Mouse (Mus musculus): ENCODE measurements at regions not wholly inside any gene's neighbourhood (a gene's known extent, or its start where the extent isn't known, plus 50 kb on each side); places are given as distances from the start of the nearest gene placed in this dataset.
A peak's percentile ranks its signal among the peaks of the same experiment; 100 is the strongest.
"Not testable (repeated sequence)": the region's sequence is repeated elsewhere in the genome, so short reads cannot be mapped to it uniquely, and the experiment has no call there.

DNA sequence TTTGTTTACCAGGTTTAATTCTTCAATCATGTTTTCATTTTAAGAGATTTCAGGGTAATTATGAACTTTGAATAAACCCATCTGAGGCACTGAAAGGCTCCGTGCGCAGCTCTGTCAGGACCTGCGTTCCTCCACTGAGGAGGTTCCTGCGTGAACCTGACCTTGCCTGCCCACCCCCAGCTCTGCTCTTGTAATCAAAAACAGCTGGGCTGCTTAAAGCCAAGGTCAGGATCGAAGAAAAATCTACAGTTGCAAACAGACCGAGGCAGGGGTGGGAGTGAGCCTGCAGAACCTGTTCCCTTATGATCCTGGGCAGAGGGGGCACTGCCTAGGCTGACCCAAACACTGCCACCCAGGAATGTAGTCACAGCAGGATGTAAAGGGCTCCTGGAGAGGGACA, 134.8 kb upstream of the Bcor start:
- DNase-seq (ENCODE audit: low spot score in 2 of 2) = no peak

DNA sequence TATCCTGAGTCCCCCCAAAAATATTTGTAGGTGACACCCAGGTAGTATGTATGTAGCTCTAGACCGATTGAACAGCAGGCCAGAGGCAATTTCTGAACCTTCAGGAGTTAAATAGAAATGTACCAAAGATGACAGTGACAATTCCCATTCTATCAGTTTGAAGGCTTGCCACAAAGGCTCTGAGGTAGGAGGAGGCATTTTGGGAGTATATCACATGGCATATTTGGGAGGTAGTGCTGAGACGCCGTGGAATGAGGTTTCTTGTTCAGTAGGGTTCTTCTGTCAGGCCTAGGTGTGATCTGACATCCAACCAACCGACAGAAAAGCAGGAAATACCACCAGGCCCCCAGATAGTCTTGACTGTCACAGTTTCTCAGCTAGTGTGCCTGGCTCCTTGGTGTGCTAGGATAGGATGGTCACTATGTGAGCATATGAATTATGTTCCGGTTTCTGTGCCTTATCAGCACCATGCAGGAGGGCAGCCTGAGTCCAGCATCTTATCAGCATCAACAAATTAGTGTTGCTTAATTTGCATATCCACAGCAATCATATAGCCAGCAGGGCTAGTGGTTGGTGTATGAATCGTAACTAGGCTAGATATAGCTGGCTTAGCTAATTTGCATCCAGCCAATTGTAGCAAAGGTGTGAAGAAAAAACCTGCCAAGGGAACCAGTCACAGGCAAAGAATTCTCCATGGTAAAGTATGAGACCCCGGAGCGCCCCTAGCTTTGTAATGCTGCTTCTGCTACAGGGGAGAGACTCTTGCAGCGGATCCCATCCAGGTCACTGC, 136.3 kb upstream of the Bcor start:
- DNase-seq (ENCODE audit: low spot score in 2 of 2) = no peak

DNA sequence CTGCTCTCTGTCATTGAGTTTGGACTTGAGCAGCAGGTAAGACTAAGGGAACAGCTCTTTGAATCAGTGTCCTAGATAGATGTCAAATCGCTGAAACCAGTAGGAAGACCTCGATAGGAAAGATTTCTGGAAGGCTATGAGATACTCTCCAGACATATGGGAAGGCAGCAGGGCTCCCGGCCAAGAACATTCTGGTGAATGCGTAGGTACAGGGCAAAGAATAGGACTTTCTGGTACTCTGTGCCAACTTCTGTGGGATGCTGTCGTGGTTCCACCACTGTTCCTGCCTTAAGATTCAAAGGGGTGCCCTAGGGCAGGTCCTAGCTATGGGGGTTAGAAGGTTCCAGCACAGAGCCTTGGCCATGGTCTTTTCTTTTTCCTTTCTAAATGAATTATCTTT, 138.5 kb upstream of the Bcor start:
- peak; percentile 19 to 53 for DNase-seq (ENCODE audit: low spot score in 2 of 2)

DNA sequence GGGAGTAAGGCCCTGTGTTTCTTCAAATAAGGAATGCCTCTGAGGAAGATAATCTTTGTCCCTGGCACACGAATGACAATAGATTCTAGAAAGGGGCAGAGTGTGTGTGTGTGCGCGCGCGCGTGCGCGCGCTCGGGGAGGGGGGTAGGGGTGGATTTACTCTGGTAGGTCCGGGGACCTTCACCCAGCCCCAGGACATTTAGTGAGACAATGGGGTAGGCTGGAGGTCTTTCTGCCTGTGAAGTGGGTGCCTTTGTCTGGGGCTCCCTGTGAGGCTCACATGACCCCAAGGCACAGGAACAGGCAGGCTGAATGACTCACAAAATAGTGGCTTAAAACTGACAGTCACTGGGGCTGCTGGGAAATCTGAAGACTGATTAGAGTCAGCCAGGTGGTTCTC, 139.1 kb upstream of the Bcor start:
- DNase-seq (ENCODE audit: low spot score in 2 of 2) = no peak

DNA sequence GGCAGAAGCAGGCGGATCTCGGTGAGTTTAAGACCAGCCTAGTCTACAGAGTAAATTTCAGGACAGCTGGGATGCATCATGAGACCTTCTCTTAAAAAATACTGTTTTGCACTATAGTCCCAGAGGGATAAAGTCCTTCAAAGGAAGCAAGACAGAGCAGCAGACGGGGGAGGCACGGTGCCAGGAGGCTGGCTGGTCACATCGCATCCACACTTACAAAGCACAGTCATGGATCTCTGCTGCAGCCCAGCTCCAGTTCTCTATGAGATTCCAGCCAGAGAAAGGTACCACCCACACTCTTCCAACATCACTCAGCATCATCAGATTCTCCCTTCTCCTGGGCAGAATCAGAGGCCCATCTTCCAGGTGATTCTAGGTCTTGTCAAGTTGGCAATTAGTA, 144.5 kb upstream of the Bcor start:
- peak; percentile 38 to 55 for DNase-seq (ENCODE audit: low spot score in 2 of 2)

DNA sequence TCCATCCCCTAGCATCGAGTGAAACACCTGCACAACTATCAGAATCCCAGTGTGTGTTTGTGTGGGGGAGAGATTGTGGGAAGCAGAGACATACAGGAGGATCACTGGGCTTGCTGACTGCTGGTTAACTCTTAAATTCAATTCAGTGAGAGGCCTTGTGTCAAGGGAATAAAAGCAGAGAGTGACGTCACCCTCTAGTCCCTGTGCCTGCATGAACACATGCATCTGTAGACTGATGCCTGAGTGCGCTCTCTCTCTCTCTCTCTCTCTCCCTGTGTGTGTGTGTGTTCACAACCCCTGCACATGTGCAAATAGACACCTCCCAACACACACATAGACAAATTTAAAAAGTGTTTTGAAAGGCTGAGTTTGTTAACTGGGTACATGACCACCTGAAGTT, 146.8 kb upstream of the Bcor start:
- DNase-seq (ENCODE audit: low spot score in 2 of 2) = no peak

DNA sequence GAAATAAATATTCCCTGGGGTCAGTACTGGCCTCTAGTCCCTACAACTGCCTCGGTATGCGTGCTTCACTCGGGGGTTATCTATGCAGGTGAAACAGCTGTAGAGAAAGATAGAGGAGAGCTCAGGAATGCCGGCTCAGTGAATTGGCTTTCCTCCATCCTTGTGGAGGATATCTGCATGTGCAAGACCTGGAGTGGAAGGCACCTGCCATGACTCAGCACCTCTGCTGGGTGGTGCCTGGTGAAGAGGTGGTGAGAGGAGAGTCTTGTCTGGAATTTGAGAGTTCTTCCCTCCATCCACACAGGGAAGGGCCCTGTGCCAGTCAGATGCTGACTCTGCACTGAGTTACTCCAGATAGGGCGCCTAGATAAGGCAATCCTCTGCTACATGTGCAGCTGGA, 152.4 kb upstream of the Bcor start:
- no peak for DNase-seq (ENCODE audit: low spot score in 2 of 2)

DNA sequence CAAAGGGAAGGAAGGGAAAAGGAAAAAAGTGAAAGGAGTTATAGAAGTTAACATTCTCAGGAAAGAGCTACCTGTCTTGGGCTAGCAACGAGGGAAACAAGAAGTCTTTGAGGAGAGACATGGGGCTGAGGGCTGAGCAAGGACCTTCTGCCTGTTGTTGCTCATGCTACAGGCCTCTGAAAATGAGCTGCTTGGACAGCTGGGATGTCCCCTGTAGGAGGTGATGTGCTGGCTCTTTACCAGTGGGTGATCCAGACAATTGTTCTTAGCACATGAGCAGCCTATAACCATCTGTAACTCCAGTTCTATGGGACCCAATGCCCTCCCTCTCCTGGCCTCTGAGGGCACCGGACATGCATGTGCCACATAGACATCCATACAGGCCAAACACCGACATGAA, 155.5 kb upstream of the Bcor start:
- DNase-seq (ENCODE audit: low spot score in 2 of 2) = no peak

DNA sequence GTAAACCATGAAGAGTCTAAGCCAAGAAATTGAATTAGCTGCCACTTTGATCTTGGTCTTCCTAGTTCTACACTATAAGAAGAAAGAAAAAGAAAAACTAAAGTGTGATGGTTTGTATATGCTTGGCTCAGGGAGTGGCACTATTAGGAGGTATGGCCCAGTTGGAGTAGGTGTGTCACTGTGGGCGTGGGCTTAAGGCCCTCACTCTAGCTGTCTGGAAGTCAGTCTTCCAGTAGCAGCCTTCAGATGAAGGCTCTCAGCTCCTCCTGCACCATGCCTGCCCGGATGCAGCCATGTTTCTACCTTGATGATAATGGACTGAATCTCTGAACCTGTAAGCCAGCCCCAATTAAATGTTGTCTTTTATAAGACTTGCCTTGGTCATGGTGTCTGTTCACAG, 157.3 kb upstream of the Bcor start:
- DNase-seq (ENCODE audit: low spot score in 2 of 2) = not testable (repeated sequence)

DNA sequence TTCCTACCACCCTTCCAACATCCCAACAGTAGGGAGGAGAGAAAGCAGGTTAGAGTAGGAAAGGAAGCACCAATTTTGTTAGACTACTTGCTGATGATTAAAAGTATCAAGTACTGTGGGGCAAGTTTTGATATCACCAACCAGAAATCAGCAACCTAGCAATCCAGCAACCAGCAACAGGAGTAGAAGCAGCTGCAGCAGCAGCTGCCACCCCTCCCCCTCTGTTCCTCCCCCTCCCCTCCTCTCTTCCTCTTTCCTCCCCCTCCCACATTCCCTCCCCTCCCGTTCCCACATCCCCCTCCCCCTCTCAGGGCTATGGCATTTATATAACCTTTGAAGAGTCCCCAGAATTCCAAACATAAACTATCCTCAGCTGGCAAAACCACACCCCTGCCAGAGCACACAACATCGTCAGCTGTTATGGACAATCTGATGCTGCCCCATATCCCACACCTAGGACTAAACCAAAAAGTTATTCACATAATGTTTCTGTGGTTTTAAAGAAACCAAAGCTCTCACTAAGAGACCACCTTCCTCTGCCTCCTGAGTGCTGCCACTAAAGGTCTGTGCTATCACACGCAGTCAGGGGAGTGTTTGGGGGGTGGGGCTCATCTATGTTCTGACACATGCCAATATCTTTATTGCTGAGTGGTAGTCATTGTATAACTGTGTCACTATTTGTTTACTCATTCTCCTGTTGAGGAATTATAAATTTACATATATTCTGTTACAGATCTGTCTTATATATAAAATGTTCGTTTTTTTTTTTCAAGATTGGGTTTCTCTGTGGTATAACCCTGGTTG, 158.9 kb upstream of the Bcor start:
- no peak for DNase-seq (ENCODE audit: low spot score in 2 of 2)

DNA sequence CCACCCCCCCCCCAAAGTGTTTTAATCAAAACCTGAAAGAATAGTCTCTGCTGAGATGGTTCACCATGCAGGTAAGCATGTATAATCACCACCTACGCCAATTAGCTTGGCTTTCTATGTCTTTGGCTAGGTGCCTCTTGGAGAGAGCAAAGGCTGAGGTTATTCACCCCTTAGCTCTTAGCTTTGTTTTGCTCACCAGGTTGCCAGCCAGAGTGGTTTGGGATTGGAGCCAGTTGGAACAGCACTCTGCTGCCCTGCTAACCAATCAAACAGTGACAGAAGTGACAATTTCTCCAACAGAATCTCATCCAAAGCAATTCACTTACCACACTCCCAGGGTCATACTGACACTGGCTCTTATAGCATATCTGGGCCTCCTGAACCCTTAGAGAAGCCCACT, 162.3 kb upstream of the Bcor start:
- DNase-seq (ENCODE audit: low spot score in 2 of 2) = no peak

DNA sequence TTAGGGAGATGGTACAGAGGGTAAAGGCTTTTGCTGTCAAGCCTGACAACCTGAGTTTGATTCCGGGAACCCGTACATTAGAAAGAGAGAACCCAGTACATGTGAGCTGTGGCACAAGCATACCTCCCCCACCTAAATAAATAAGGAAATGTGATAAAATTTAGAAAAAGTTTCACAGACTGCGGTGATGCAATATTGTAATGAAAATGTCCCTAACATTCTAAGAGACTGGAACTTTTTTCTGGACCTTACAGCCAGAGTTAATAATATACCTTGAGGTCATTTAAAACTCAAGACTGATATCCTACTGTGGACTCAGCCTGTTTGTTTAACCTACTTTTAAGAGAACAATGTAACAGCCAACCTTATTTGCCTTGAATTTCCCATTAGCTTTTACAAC, 163.1 kb upstream of the Bcor start:
- no peak for DNase-seq (ENCODE audit: low spot score in 2 of 2)

DNA sequence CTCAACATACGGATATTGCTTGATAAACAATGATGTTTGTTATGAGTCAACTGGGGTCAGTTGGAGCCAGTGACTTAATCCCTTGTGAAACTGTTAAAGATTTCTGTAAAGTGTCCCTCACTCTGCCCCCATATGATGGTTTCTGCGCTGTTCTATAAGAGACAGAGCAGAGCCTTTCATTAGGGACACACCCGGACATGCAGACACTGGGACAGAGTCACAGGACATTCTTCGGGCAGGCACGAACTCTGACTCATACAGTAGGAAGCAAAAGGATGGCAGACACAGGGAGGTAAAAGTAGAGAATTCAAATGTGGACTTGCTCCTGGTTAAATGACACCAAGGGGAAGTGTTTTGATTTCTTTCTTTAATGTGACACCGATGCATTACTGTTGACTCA, 163.7 kb upstream of the Bcor start:
- no peak for DNase-seq (ENCODE audit: low spot score in 2 of 2)

DNA sequence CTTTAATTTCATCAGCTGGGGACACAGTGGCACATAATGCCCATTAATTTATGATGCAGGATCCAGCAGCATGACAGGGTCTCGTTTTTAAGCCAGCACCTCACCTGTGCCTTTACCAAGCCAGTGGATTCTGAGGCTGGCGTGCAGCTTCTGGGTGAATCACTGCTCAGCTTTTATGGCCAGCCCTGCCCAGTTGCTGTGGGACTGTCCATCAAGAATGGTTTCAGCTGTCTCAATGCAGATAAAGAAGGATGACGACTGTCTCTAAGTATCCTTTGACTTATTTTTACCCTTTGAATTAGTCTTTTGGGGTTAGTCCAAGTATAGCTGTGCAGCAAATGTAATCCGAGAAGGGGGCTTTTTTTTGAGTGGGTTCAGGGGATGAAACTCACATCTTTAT, 167.3 kb upstream of the Bcor start:
- no peak for DNase-seq (ENCODE audit: low spot score in 2 of 2)

DNA sequence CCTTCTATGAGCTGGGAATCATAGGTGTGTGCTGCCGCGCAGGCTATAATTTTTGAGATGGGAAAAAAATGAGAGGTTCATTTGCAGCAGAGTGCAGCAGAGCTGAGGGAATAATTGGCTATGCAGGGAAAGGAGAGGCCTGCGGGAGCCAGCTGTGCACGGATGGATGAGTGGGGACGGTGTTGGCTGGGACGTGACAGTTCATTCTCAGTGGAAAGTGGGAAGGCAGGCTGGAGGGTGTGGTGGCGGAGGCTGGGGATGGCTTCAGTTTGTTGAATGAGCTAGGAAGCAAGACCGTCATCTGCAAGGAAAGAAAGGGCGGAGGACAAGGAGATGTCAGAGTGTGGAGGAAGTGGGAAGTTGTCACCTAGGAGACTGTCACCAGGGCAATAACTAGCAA, 180.4 kb upstream of the Bcor start:
- DNase-seq (ENCODE audit: low spot score in 2 of 2) = peak; percentile 2 to 34

DNA sequence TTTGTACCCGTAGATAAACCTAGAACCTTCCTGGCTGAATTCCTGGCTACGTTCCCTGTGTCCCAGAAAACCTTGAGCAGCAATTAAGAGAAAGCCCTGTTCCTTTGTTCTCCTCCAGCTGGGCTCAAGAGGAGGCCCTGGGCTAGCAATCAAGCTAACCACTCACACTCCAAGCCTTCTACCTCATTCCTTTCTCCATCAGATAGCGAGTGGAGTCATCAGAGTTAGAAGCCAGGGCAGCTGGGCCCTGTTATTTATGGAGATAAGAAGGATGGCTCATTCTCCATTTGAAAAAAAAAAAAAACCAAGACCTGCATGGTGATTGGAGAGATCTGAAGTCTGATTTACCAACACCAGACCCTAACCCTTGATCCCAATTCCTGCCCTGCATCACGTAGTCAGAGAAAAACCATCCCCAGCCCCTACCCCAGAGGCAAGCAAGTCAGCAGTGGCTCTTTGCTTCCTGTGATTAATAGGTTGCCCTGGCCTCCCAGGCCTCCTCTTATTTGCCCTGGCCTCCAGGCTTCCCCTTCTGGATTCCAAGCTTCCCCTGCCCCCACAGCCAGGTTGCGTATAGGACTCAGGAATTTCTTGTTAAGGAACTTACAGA, 181.3 kb upstream of the Bcor start:
- DNase-seq (ENCODE audit: low spot score in 2 of 2) = no peak

DNA sequence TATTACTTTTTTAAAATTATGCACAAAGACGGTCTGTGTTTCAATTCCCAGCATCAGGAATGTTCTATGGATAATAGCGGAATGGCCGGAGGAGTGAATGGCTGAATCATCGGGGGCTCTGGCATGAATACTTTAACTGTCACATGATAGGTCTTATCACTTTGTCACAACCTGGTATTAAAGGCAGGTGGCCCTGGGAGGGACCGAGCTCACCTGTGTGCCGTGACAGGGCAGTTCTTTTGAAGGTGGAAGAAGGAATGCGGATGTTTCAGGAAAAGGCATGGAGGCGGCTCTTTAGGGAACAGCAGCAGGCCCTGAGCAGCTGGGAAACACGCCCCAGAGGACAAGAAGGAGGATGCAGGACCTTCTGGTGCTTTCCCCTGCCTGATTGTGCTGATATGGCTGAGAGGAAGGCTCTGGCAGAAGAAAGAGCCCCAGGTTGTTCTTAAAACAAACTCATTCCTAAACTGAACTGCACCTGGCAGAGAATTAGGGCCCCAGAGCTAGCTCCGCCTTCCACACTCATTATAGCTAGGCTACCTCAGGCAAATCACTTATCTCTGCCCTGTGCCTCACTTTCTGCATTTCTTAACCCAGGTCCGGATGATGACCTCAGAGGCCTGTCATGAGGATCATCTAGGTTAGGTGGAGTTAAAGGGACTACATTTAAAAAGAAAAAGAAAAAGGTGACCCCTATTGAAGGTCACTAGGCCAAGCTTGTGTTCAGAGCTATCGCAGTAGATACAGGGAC, 184.8 kb upstream of the Bcor start:
- no peak for DNase-seq (ENCODE audit: low spot score in 2 of 2)

DNA sequence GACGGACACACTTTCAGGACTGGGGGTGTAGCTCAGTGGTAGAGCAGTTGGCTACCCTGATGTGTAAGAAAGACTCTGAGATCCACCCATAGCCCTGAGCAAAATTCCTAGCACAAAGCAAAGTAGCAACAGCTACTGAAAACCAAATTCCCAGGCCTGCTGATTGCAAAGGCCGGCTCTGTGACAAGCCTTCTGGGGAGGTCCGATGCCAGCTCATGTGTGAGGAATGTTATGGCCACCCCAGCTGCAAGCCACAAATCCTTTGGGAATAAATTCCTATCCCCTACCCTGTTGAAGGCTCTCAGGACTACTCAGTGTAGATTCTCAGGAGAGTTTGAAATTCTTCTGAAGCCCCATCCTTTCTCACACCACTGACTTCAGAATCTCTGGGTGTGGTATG, 186.7 kb upstream of the Bcor start:
- no peak for DNase-seq (ENCODE audit: low spot score in 2 of 2)

DNA sequence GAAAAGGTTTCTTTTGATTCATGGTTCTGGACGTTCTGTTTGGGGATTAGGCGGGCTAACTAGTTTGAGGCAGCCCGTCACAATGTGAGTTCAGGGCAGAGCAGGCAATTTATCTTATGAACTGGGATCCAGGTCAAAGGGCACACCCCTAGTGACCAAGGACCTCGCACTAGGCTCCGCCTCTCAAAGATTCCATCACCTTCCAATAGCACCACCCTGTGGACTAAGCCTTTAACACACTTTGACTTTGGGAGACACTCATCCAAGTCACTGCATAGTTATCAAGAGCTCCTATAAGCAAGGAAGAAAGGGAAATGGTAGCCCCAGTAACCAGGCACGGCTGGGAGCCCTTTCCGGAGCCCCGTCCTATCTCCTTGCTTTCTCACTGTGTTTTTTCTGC, 188.0 kb upstream of the Bcor start:
- DNase-seq (ENCODE audit: low spot score in 2 of 2) = no peak

DNA sequence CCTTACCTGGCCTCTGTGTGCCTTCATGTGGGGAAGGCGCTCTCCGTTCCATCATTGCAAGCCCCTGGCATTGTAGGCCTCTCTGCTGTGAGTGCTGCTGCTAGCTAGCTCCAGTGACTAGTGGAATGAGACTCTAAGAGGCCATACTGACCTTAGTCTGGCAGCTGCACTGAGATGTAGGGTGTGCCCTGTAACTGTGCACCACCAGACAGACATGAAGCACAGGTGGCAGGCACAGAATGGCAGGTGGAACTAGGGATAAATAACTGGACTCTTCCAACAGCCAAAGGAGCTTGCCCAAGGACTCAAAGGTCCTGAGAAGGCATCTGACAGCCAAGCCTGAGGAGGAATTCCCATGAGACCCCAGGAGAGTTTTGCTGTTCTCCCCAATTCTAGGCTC, 194.7 kb upstream of the Bcor start:
- DNase-seq (ENCODE audit: low spot score in 2 of 2) = no peak

DNA sequence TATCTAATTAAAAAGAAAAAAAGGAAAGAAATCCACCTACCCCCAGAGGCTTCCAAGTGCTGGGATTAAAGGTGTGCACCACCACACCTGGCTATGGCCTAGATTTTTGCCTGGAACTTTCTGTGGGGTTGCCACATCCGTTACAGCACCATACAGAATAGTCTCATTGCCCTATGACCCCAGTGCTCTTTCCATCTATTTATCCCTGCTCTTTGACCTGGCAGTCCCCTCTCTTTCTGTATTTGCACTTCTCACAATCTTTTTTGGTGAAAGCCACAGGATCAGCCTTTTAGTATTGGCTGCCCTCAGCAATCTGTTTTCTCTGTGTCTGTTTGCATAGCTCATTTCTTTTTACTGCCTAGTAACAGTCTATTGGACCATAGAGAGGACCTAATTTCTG, 197.9 kb upstream of the Bcor start:
- DNase-seq (ENCODE audit: low spot score in 2 of 2) = no peak

Measured in left cerebral cortex, adult 18-20 months (tissue).